Mouse (Mus musculus) myocyte (in vitro differentiated cells): ENCODE measurements at regions not wholly inside any gene's neighbourhood (a gene's known extent, or its start where the extent isn't known, plus 50 kb on each side); places are given as distances from the start of the nearest gene placed in this dataset.
A peak's percentile ranks its signal among the peaks of the same experiment; 100 is the strongest.

Experiments used
- H3K27me3 ChIP-seq: one replicate; pipeline ENCODE4 v1.6.1; 2011; ENCODE audit not compliant: control insufficient read depth, insufficient read depth, insufficient read length
- H3K36me3 ChIP-seq: one replicate; pipeline ENCODE4 v1.6.1; 2011; ENCODE audit not compliant: control insufficient read depth, insufficient read depth
- H3K4me2 ChIP-seq: one replicate; pipeline ENCODE4 v1.6.1; 2011; ENCODE audit warnings: low read depth, control low read depth
- H3K4me3 ChIP-seq: one replicate; pipeline ENCODE4 v1.5.1; 2011; ENCODE audit warnings: mild to moderate bottlenecking, control low read depth, moderate library complexity
- H3K79me2 ChIP-seq: one replicate; pipeline ENCODE4 v1.6.1; 2011; ENCODE audit not compliant: control insufficient read depth, insufficient read depth
- H3ac ChIP-seq: one replicate; pipeline ENCODE4 v1.6.1; 2011; ENCODE audit not compliant: control insufficient read depth, insufficient read length
- CEBPB ChIP-seq: IDR thresholded peaks from 2 replicates; pipeline ENCODE4 v1.6.1; 2011; ENCODE audit warnings: mild to moderate bottlenecking, moderate library complexity; ENCODE audit not compliant: poor library complexity, insufficient read depth, severe bottlenecking
- E2F4 ChIP-seq: IDR thresholded peaks from one replicate; pipeline ENCODE4 v1.6.1; 2011; ENCODE audit warnings: mild to moderate bottlenecking, control low read depth, moderate library complexity; ENCODE audit not compliant: insufficient read depth
- MAX ChIP-seq: IDR thresholded peaks from one replicate; pipeline ENCODE4 v1.6.1; 2011; ENCODE audit warnings: low read depth, mild to moderate bottlenecking, control low read depth
- MYOD1 ChIP-seq, 3 experiments: IDR thresholded peaks; one replicate each; pipeline ENCODE4 v1.6.1; 2011; ENCODE audit warnings: control low read depth in 2 of 3, low read depth in 2 of 3, mild to moderate bottlenecking in 2 of 3, moderate library complexity in 1 of 3; ENCODE audit not compliant: insufficient read length in 2 of 3, control insufficient read depth in 1 of 3
- MYOG ChIP-seq, 3 experiments: IDR thresholded peaks; one replicate each; pipeline ENCODE4 v1.6.1; 2011; ENCODE audit warnings: control low read depth in 2 of 3, low read depth in 2 of 3, mild to moderate bottlenecking in 2 of 3; ENCODE audit not compliant: insufficient read length in 2 of 3, control insufficient read depth in 1 of 3, insufficient read depth in 1 of 3
- POLR2A ChIP-seq: IDR thresholded peaks from one replicate; pipeline ENCODE4 v1.6.1; 2011; ENCODE audit warnings: low read depth, mild to moderate bottlenecking, control low read depth, moderate library complexity; ENCODE audit not compliant: insufficient read length
- POLR2AphosphoS2 ChIP-seq: IDR thresholded peaks from one replicate; pipeline ENCODE4 v1.6.1; 2011; ENCODE audit warnings: low read depth, control low read depth; ENCODE audit not compliant: insufficient read length
- REST ChIP-seq: IDR thresholded peaks from one replicate; pipeline ENCODE4 v1.6.1; 2011; ENCODE audit warnings: mild to moderate bottlenecking, control low read depth, moderate library complexity; ENCODE audit not compliant: insufficient read depth, insufficient read length
- SRF ChIP-seq: IDR thresholded peaks from one replicate; pipeline ENCODE4 v1.6.1; 2011; ENCODE audit warnings: low read depth; ENCODE audit not compliant: control insufficient read depth, insufficient read length
- TCF12 ChIP-seq: IDR thresholded peaks from one replicate; pipeline ENCODE4 v1.6.1; 2011; ENCODE audit warnings: mild to moderate bottlenecking, control low read depth; ENCODE audit not compliant: poor library complexity, insufficient read depth, severe bottlenecking
- TCF3 ChIP-seq: IDR thresholded peaks from one replicate; pipeline ENCODE4 v1.6.1; 2011; ENCODE audit warnings: low read depth, control low read depth; ENCODE audit not compliant: insufficient read length
- USF1 ChIP-seq: IDR thresholded peaks from one replicate; pipeline ENCODE4 v1.6.1; 2011; ENCODE audit warnings: low read depth, mild to moderate bottlenecking, control low read depth, moderate library complexity

GRCm38 (mm10) chr15:51363391-51363790, 2521.3 kb upstream of the Gm7489 start:
- peak overlapping the region; percentile 50 for H3K4me2 ChIP-seq

GRCm38 (mm10) chr15:51371162-51371561, 2513.5 kb upstream of the Gm7489 start:
- no peak for TF ChIP-seq CEBPB
- no peak for TF ChIP-seq MYOG (IDR thresholded peaks at IDR 0.05; ENCODE audit: control insufficient read depth in 1 of 3, insufficient read depth in 1 of 3, insufficient read length in 2 of 3, low read depth in 2 of 3)
- TF ChIP-seq MYOD1 (IDR thresholded peaks at IDR 0.05; ENCODE audit: control insufficient read depth in 1 of 3, insufficient read length in 2 of 3, low read depth in 2 of 3): no peak
- TF ChIP-seq USF1: no peak
- TF ChIP-seq TCF3: no peak
- no peak for TF ChIP-seq POLR2A
- no peak for TF ChIP-seq REST
- no peak for TF ChIP-seq POLR2AphosphoS2
- TF ChIP-seq MAX: no peak
- TF ChIP-seq TCF12: no peak
- no peak for TF ChIP-seq SRF
- TF ChIP-seq E2F4: no peak
- Histone ChIP-seq H3K79me2 (no peaks in the 10 kb centered on the region), H3K4me2 (no peak overlapping the region)

More at GRCm38 (mm10) chr15:51363391-51363790, 2521.3 kb upstream of the Gm7489 start:
- TF ChIP-seq MYOG (IDR thresholded peaks at IDR 0.05; ENCODE audit: control insufficient read depth in 1 of 3, insufficient read depth in 1 of 3, insufficient read length in 2 of 3, low read depth in 2 of 3): no peak
- TF ChIP-seq POLR2A: no peak
- no peak overlapping the region for H3ac ChIP-seq
- H3K27me3 ChIP-seq: no peaks in the 10 kb centered on the region
- no peaks in the 10 kb centered on the region for H3K36me3 ChIP-seq
- no peaks in the 10 kb centered on the region for H3K79me2 ChIP-seq
- H3K4me3 ChIP-seq: no peak overlapping the region

GRCm38 (mm10) chr15:51390383-51390782, 2494.3 kb upstream of the Gm7489 start:
- TF ChIP-seq TCF3: no peak
- TF ChIP-seq E2F4: no peak
- TF ChIP-seq POLR2AphosphoS2: no peak
- TF ChIP-seq REST: no peak
- TF ChIP-seq SRF: no peak
- no peak for TF ChIP-seq USF1
- Histone ChIP-seq H3K4me3 (no peak overlapping the region), H3ac (no peak overlapping the region), H3K27me3 (no peaks in the 10 kb centered on the region), H3K36me3 (no peaks in the 10 kb centered on the region), H3K79me2 (no peaks in the 10 kb centered on the region), H3K4me2 (no peak overlapping the region)

More at GRCm38 (mm10) chr15:51371162-51371561, 2513.5 kb upstream of the Gm7489 start:
- H3K36me3 ChIP-seq: no peaks in the 10 kb centered on the region
- no peak overlapping the region for H3K4me3 ChIP-seq
- H3ac ChIP-seq: no peak overlapping the region
- H3K27me3 ChIP-seq: no peaks in the 10 kb centered on the region

- Histone ChIP-seq H3K27me3 (no peaks in the 10 kb centered on the region), H3K4me2 (no peak overlapping the region), H3K4me3 (no peak overlapping the region), H3K36me3 (no peaks in the 10 kb centered on the region), H3ac (no peak overlapping the region), H3K79me2 (no peaks in the 10 kb centered on the region)
- TF ChIP-seq SRF (no peak), MYOG (IDR thresholded peaks at IDR 0.05; ENCODE audit: control insufficient read depth in 1 of 3, insufficient read depth in 1 of 3, insufficient read length in 2 of 3, low read depth in 2 of 3) (no peak), USF1 (no peak), REST (no peak), CEBPB (no peak), E2F4 (no peak), TCF3 (no peak), POLR2A (no peak), MYOD1 (IDR thresholded peaks at IDR 0.05; ENCODE audit: control insufficient read depth in 1 of 3, insufficient read length in 2 of 3, low read depth in 2 of 3) (no peak), POLR2AphosphoS2 (no peak), TCF12 (no peak), MAX (no peak)
These were observed 2493.4 kb upstream of the Gm7489 start for GRCm38 (mm10) chr15:51391352-51391751.

GRCm38 (mm10) chr15:51392449-51393405, 2492.0 kb upstream of the Gm7489 start:
- no peak overlapping the region for H3K4me3 ChIP-seq
- no peaks in the 10 kb centered on the region for H3K36me3 ChIP-seq
- no peak overlapping the region for H3ac ChIP-seq
- H3K79me2 ChIP-seq: no peaks in the 10 kb centered on the region
- H3K27me3 ChIP-seq: no peaks in the 10 kb centered on the region
- no peak for TF ChIP-seq POLR2A
- TF ChIP-seq TCF3: no peak
- TF ChIP-seq MYOD1 (IDR thresholded peaks at IDR 0.05; ENCODE audit: control insufficient read depth in 1 of 3, insufficient read length in 2 of 3, low read depth in 2 of 3): no peak
- TF ChIP-seq E2F4: no peak
- no peak for TF ChIP-seq SRF
- TF ChIP-seq MAX: no peak
- no peak for TF ChIP-seq POLR2AphosphoS2
- TF ChIP-seq MYOG (IDR thresholded peaks at IDR 0.05; ENCODE audit: control insufficient read depth in 1 of 3, insufficient read depth in 1 of 3, insufficient read length in 2 of 3, low read depth in 2 of 3): no peak
- TF ChIP-seq REST: no peak
- TF ChIP-seq TCF12: no peak
- no peak overlapping the region for H3K4me2 ChIP-seq
